Mouse (Mus musculus): ENCODE data around the gene Msh3.
"Not testable (repeated sequence)": the region's sequence is repeated elsewhere in the genome, so short reads cannot be mapped to it uniquely, and the experiment has no call there.

Gene Msh3

DNA sequence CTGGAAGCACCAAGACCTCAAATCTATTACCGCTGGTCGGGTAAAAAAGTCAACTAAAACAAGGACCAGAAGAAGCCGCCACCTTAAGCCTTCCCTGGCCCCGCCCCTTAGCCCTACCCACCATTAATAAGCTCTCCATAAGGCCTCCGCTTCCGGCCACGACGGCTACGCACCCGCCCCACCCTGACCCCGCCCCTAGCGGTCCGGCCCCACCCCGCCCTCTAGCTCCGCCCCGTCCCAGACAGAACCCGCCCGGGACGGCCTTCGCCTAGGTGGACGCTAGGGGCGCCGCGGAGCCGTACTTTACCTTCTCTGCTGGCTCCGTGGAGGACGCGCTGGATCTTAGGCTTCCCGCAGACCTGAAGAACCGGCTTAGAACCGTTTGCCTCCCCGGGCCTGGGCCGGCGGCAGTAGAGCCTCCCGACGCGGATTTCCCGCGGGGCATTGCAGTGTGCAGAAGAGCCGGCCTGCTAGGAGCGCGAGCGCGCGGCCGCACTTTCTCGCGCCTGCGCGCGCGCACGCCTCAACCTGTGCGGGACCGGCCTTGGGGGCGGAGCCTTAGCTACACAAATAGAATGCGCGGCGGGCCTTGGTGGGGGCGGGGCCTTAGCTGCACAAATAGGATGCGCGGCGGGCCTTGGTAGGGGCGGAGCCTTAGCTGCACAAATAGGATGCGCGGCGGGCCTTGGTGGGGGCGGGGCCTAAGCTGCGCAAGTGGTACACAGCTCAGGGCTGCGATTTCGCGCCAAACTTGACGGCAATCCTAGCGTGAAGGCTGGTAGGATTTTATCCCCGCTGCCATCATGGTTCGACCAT, at the start of gene Msh3, which contains the start of gene Dhfr:
Msh3 (minus strand) TSS at position 548 of the 816 bp plus-strand sequence.
Dhfr (plus strand) TSS at position 271 of the 816 bp plus-strand sequence.
- peak; percentile 97 for DNase-seq

DNA sequence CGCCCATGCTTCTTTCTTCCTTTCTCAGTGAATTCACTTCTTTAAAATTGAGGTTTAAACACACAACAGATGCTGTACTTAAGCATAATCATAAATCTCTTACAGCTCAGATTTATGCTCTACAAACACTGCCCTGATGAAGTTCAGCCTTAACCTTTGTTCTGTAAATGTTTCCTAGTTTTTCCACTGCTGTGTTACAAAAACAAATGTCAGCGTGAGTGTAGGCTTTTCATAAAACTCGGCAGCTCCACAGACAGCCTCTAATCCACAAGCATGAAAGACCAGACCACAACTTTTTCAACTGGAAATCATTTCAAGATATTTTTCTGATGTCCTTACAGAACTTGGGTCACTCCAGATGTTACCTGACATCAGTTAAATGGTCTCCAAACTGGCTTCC, 48.7 kb upstream of the Msh3 start:
- no peak for DNase-seq

DNA sequence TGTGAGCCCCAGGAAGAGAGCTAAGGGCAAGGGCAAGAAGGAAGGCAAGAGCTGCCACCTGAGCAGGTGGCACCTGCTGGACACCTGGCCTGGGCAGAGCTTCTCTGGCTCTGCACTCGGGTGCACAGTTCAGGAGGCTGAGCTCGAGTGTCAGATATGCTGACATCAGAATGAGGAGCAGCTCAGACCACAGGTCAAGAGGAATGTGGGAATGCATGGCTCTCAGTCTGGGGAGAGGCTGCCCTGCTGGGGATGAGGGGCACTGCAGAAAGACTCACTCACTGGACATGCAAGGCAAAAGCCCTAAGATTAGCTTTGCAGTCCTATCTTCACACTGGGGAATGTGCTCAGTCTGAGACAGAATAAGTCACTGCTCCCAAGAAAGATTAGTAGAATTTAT, 47.3 kb upstream of the Msh3 start:
- DNase-seq: no peak

DNA sequence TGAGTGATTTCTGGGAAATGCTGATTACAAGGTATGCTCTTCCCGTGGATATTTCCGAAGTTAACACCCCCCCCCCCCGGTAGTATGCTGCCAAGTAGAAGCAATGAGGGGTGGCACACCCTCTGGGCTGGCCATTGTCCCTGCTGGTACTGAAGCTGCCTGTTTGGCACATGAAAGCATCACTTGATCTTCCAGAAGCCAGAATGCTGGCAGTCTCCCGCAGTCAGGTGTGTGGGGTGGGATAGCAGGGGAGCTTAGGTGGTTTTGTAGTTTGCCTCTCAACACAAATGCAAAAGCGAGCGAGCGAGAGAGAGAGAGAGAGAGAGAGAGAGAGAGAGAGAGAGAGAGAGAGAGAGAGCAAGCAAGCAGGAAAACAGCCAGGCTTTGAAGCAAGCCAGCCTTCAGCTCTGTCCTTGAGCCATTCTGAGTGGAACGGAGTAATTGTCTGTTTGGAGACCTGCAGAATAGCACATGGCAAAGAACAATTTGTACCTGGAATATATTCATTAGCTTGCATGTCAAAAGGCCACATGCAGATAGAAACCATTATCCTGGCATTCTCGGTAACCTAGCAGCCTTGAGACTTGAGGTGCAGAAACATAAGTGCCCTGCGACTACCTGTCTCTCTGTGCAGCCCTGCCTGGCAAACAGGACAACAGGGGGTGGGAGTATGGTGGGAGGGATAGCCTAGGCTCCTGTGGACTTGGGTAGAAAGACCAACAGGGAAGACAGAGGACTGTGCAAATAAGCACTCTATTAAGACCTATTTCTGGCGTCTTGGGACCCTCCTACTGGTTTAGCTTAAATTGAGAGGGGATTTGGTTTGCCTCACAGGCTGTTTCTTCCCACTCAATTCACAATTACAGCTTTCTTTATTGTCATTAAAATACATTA, 43.9 kb upstream of the Msh3 start:
- DNase-seq: no peak

DNA sequence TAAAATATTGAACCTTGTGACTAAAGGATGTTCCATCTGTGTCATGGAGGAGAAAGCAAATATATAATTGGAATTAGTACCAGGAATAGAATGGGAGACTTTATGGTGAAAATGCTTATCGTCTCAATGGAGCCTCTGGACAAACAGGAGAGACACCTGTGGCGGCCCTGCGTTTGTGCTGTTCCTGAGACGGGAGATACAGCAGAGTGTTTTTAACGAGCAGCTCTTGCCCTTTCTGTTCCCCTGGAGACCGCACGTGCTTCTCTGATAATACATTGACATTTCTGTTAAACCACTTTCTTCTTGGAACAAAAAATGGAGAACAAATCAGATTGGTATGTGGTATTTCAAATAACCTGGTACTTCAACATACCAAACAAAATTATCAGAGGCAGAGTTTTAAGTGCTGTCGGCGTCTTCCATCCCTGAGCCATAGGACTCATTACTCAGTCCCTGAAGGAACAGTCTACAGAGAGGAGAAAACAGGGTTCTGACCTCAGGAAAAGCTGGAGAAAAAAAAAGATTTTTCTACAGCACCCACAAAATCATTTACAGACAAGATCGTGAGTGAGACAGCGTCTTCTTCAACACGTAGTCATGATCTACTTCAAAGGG, 38.4 kb upstream of the Msh3 start:
- DNase-seq: no peak

DNA sequence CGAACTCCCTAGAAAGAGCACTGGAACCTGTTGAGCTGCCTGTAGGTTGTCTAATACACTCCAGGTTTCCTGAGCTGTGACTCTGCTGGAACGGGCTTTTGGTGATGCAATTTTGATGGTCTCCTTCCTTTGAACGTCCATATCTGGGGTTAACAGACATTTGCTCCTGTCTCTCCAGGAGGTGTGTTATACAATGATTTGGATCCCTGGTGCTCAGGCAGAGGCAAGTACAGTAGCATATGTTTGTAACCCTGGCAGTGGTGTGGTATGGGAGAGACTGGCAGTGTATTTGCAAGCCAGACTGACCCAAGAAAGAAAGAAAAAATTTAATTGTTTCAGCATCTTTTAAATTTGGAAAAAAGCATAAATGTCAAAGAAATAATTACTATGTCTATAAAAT, 32.6 kb upstream of the Msh3 start:
- no peak for DNase-seq

DNA sequence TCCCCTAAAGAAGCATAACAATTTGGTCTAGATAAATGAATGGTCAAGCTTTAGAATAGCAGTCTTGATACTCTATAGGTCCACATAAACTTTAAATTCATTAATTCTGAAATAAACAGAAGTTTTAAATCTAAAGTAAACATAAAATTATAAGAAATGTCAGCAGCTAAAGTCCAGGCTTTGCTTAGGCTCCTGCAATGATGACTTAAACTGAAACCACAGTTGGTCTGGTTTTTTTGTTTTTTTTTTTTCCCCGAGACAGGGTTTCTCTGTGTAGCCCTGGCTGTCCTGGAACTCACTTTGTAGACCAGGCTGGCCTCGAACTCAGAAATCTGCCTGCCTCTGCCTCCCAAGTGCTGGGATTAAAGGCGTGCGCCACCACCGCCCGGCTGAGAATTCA, 16.7 kb upstream of the Msh3 start:
- not testable (repeated sequence) for DNase-seq

DNA sequence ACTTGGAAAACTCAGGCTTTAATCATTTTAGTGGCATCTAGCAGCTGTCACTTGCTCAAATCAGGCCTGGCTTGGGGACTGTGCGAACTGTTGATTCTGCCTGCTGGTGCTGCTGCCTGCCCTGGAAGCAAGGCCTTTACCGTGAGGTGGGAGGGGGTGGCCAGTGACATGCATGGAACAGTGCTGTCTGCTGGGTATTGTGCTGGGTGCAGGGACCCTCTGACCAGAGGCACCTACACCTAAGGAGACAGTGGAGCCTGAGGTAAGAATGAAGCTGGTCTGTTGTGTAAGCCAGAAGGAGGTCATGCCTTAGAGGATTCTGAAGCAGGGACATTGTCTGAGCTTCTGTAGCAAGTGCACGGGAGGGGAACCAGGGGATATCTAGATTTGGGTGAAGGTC, 16.0 kb upstream of the Msh3 start:
- DNase-seq: no peak

DNA sequence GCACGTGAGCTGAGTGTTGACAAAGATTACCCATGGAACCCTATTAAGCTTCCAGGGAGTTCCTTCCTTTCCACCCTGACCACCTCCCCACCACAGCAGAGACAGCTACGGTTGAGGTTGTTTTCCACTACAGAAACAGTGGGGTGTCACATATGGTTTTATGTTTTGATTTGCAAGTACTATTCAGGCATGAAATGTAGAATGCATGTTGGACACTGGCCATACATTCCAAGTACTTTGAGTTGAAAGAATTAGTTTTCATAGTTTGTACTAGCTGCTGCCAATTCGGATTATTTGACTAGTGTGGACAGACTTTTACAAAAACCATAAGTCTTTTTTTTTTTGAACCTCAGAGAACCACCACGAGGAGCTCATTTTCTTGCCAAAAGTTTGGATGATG, 10.5 kb upstream of the Msh3 start:
- no peak for DNase-seq

DNA sequence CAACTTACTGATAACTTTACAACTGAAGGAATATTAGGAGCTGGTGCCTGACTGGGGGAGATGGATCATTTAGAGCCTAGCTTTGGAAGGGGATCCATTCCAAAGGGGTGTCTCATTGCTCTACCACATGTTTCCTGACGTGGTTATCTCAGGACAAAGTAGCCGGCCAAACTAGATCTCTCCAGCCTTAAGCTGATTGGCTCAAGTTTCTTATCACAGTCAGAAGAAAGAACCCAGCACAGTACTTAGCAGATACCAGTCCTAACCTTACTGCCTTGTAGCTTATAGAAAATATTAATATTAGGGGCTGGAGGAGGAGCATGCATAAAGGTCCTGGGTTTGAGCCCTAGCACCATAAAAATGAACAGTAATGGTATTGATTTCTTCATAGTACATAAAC, 6.8 kb upstream of the Msh3 start:
- no peak for DNase-seq

DNA sequence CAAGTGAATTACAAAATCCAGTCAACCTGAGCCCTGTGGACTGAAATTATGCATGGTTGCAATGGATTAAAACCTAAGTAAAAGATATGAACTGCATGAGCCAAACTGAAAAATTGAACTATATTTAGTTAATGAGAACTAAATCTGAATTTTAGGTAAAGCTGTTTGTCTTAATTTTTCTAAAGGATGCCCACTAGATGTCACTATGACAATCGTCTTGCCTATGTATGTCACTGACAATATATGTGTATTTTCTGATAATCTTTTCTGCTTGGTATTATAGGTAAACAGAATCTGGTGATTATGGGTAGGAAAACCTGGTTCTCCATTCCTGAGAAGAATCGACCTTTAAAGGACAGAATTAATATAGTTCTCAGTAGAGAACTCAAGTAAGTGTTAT, 2.8 kb upstream of the Msh3 start:
- DNase-seq: no peak

DNA sequence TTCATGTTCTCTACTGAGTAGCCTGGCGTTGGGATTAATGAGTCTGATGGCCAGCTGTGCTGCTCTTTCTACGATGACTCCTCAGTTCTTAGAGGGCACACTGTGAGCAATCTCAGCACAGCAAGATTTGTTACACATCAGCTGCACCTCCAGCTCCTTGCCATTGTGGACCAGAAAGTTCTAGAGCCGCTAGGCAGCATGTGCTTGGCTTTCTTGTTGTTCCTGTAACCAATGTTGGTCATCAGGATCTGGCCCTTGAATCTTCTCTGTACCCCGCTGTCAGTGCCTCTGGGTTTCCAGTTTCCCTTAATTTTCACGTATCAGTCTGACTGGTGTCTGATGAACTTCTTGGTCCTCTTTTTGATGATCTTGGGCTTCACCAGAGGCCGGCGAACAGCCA, 1.6 kb upstream of the Msh3 start:
- DNase-seq: no peak

DNA sequence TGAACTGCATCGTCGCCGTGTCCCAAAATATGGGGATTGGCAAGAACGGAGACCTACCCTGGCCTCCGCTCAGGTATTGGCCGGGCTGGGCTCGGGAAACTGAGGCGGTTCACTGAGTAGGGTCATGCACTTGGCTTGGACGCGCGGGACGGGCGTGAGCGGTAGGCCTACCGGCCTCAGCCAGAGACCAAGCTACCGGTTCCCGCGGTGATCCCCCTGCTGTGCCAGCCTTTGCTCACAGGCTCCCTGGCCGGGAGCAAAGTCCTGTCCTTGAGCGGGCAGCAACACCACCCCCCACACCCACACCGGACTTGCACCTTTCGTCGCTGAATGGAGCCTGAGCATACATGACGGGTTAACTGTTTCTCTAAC, 455 bp upstream of the Msh3 start:
- DNase-seq: no peak

DNA sequence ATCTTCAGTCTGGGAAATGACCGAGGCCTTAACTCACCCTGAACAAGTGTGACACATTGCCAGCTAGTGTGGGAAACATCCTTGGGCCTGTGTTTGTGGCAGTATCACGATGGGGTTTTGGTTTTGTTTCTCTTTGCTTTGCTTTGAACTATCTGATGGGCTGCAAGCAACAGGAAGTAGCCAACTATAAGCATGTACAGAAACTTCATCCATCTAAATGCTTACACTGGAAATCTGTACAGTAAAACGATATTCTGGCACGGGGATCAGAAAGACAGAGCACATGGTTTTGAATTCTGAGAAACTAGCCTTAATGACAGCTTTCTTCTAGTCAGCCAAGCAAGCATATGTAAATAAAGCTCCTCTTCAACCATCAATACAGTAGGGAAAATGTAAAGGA, 847 bp downstream of the Msh3 start:
- no peak for DNase-seq

DNA sequence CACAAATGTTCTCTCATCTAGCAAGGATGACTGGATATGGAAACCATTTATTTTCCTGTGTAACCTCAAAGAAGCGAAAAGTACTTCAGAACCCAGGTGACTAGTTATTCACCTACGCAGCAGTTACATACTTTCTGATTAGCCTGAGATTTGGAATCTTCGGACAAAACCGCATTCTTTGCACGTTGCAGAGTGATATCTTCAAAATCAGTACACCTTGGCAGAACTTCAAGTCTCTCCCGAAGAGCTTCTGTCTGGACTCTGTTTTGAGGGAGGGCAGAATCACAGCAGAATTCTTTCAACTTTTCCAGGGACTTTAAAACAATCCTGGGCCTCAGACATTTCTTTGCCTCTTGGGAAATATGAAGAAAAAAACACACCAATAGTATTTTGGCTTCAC, 3.7 kb downstream of the Msh3 start:
- DNase-seq: no peak

DNA sequence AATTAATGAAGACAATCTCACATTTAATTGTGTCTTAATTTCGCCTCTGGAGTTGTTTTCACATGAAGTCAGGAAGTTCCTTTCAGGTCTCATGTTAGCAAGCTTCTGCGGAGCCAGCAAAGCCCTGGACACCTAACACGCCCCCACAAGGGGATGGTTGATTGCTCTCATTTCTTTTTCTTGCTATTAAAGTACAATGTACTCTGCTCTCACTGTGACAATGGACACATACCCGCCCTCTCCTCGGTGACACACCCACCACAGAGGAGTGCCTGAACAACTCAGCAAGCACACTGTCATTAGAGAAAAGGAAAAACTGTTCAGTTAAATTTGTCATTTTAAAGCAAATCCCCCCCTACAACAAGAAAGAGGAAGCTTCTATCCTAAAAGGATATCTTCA, 8.5 kb downstream of the Msh3 start:
- no peak for DNase-seq

DNA sequence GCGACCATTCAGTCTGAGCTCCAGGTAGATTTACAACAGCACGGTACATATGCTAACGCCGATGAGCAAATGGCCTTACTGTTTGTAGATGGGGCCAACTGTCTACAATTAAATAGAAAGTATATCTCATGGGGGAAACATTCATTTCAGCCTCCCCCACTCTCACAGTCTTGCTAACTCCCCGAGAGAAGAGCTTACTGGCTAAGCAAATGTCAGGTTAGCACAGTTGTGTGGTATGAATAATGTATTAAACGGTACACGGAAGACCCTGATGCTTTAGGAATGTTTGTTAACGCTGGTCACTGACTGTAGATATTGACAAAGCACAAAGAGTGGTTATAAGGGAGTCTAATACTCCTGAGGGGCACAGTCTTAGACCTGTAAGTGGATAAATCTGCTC, 10.8 kb downstream of the Msh3 start:
- no peak for DNase-seq

DNA sequence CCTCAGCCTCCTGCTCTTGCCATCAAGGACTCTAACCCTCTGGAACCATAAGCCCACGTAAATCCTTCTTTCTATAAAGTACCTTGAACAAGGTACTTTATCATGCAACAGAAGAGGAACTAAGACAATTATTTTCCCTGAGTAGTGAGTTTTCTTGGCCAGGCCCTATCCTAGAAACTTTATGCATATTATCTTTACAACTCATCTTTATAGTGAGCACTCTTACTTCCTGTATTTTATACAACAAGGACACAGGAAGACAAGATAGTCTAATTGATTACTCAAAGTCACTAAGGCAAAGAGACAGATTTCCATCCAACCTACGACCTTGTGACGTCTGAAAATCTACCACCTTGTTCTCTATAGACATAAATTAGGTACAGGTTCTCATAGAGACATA, 15.0 kb downstream of the Msh3 start:
- DNase-seq: no peak

DNA sequence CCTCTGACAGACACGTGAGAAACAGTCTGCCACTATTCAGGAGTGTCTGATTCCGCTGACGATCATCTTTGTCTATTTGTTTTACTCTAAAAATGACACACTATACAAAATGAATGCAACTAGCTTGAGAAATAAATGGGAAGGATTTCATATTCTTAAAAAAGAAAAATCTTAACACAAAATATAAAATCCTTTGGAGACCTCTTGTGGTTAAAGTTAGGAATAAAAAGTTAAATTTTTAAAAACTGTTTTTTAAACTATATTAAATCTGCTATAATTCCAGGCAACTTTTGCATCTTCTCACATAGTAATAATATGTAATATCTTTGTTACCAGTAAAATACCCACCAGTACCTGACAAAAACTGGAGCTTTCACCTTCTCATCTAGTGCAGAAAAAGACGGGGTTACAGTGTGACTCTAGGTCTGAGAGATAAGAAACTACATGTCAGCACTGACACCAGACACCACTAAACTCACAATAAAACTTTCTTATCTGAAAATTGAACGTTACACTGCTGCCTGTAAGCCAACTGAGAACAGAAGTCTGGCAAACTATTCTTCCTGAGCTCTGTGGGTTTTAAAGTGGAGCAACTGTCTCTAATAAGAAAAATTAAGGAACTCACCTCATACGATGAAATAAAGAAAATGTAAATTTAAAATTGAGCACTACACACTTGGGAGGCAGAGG, 16.9 kb downstream of the Msh3 start:
- DNase-seq: no peak

DNA sequence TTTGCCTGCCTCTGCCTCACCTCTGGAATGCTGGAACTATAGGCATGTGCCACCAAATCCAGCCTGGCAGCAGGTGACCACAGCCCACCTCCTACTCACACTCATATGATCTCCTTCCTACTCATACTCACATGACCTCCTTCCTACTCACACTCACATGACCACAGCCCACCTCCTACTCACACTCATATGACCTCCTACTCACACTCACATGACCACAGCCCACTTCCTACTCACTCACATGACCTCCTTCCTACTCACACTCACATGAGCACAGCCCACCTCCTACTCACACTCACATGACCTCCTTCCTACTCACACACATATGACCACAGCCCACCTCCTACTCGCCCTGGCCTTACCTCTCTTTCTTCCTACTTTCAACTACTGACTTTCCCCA, 17.9 kb downstream of the Msh3 start:
- DNase-seq: no peak

DNA sequence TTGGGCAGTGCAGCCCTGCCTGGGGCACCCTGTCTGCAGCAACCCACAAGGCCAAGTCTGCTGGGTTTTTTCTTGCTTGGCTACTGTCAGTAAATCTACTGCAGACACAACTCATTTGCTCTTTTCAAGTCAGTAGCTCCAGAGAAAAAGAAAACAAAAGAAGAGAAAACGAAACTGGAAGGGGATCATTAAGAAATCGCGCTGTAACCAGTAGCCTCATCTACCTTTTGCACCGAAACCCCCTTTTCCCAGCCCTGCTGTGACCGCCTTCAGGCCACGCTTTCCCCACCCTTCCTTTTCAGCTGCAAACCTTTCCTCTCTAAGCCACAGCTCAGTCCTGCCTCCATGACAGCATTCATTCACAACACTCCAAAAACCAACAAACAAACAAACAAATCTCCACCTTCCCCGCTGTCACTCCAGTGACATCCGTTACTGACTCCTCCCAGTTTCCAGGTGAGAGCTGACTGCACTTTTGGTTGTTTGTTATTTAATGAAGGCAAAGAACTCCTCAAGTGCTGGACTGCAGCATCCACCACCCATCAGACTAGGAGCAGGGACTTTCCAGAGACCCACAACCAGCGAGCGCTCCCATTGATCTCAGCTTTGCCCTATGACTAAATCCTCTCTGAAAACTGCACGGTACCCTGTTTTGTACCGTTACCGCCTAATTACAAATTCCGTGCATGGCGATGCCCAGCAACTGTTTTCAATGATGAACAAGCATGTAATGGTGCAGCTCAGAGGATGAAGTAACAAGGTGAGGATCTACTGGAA, 22.5 kb downstream of the Msh3 start:
- DNase-seq: no peak

DNA sequence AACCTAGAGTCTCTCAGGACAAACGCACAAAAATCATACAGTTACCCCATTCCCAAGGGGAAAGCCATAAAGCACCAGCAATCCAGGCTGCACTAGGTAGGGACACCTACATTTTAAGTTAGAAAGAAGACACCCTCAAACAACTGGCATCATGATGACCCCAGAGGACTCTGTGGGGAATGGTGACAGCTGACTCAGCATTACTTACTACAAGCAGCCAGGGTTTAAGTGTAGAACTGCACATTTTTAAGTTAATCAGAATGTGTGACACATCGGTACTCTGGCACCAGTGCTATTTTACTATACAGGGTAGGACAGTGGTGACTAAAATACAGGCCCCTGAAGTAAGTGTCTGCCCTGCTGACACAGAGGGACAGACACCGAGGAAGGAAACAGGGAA, 24.2 kb downstream of the Msh3 start:
- DNase-seq: no peak

Measured in thymus, postnatal 14 days (tissue).